Mouse (Mus musculus): Measurements from ENCODE around the gene Grn. TPM values are rescaled to one million over a fixed set of nuclear protein-coding genes. Genes with fewer than 3 reads are reported as not detected.

The Grn gene
- polyA plus RNA-seq, 1 experiment from 2014 or later = 191 TPM

- no peaks in the 10 kb centered on the region for H3K27me3 ChIP-seq (ENCODE audit: insufficient read depth, low read length)
- no peak overlapping the region for H3K9ac ChIP-seq (ENCODE audit: low read depth, low read length)
- H3K27ac ChIP-seq = no peak overlapping the region
- no peak overlapping the region for H3K4me3 ChIP-seq (replicated peaks; ENCODE audit: low read depth, low read length)
- H3K4me1 ChIP-seq (replicated peaks; ENCODE audit: insufficient read depth, low read length) = peaks cover 6% of the 10 kb centered on the region
- DNase-seq (ENCODE audit: low spot score) (no peak), ATAC-seq (replicated peaks; ENCODE audit: low FRiP score, low read depth) (no peak)
- 20% methylated on average over 10 of the region's 10 CpGs for WGBS
- no peaks in the 10 kb centered on the region for H3K9me3 ChIP-seq (replicated peaks; ENCODE audit: low read length)
- TF ChIP-seq CTCF (IDR thresholded peaks at IDR 0.05; ENCODE audit: low read depth) = no peak
- no peak overlapping the region for H3K4me2 ChIP-seq (ENCODE audit: low read length)
- no peaks in the 10 kb centered on the region for H3K36me3 ChIP-seq (ENCODE audit: insufficient read depth, low read length)
These were observed 23.0 kb downstream of the Grn start for GRCm38 (mm10) chr11:102453131-102453530.

GRCm38 (mm10) chr11:102455740-102456396 is 25.8 kb downstream of the Grn start:
- peak overlapping the region; percentile 75 for H3K27ac ChIP-seq
- no peaks in the 10 kb centered on the region for H3K9me3 ChIP-seq (replicated peaks; ENCODE audit: low read length)
- H3K4me3 ChIP-seq (replicated peaks; ENCODE audit: low read depth, low read length) = peak overlapping the region; percentile 49
- H3K4me2 ChIP-seq (ENCODE audit: low read length) = peak overlapping the region; percentile 94
- DNase-seq (ENCODE audit: low spot score) (peak; percentile 95), ATAC-seq (replicated peaks; ENCODE audit: low FRiP score, low read depth) (peak; percentile 88)
- H3K36me3 ChIP-seq (ENCODE audit: insufficient read depth, low read length) = no peaks in the 10 kb centered on the region
- H3K9ac ChIP-seq (ENCODE audit: low read depth, low read length) = peak overlapping the region; percentile 51
- no peaks in the 10 kb centered on the region for H3K27me3 ChIP-seq (ENCODE audit: insufficient read depth, low read length)
- H3K4me1 ChIP-seq (replicated peaks; ENCODE audit: insufficient read depth, low read length) = peaks cover 6% of the 10 kb centered on the region; the same call in 1 of the 2 replicates
- under 1% methylated on average over 40 of the region's 40 CpGs for WGBS
- peak; percentile 54 for TF ChIP-seq CTCF (IDR thresholded peaks at IDR 0.05; ENCODE audit: low read depth)

- DNase-seq (ENCODE audit: low spot score) (no peak), ATAC-seq (replicated peaks; ENCODE audit: low FRiP score, low read depth) (no peak)
- Histone ChIP-seq H3K27me3 (ENCODE audit: insufficient read depth, low read length) (no peaks in the 10 kb centered on the region), H3K4me2 (ENCODE audit: low read length) (no peak overlapping the region), H3K27ac (no peak overlapping the region), H3K4me1 (replicated peaks; ENCODE audit: insufficient read depth, low read length) (peaks cover 2% of the 10 kb centered on the region), H3K9me3 (replicated peaks; ENCODE audit: low read length) (no peaks in the 10 kb centered on the region), H3K36me3 (ENCODE audit: insufficient read depth, low read length) (no peaks in the 10 kb centered on the region), H3K4me3 (replicated peaks; ENCODE audit: low read depth, low read length) (no peak overlapping the region), H3K9ac (ENCODE audit: low read depth, low read length) (no peak overlapping the region)
- WGBS = 68% methylated on average over 16 of the region's 16 CpGs
- TF ChIP-seq CTCF (IDR thresholded peaks at IDR 0.05; ENCODE audit: low read depth) = no peak
These were observed 30.4 kb downstream of the Grn start for GRCm38 (mm10) chr11:102460541-102460940.

- WGBS = 61% methylated on average over 3 of the region's 3 CpGs
These were observed 31.6 kb downstream of the Grn start for GRCm38 (mm10) chr11:102461764-102462163.

GRCm38 (mm10) chr11:102464901-102465300 is 34.8 kb downstream of the Grn start:
- 88% methylated on average over 6 of the region's 6 CpGs for WGBS
- peaks cover 17% of the 10 kb centered on the region for H3K4me1 ChIP-seq (replicated peaks; ENCODE audit: insufficient read depth, low read length)
- no peak for ATAC-seq (replicated peaks; ENCODE audit: low FRiP score, low read depth)
- no peak overlapping the region for H3K9ac ChIP-seq (ENCODE audit: low read depth, low read length)
- no peak overlapping the region for H3K4me3 ChIP-seq (replicated peaks; ENCODE audit: low read depth, low read length)
- no peaks in the 10 kb centered on the region for H3K36me3 ChIP-seq (ENCODE audit: insufficient read depth, low read length)
- DNase-seq (ENCODE audit: low spot score) = no peak
- H3K4me2 ChIP-seq (ENCODE audit: low read length) = no peak overlapping the region
- TF ChIP-seq CTCF (IDR thresholded peaks at IDR 0.05; ENCODE audit: low read depth) = no peak
- no peak overlapping the region for H3K27ac ChIP-seq
- no peaks in the 10 kb centered on the region for H3K27me3 ChIP-seq (ENCODE audit: insufficient read depth, low read length)
- H3K9me3 ChIP-seq (replicated peaks; ENCODE audit: low read length) = no peaks in the 10 kb centered on the region

More at GRCm38 (mm10) chr11:102461764-102462163, 31.6 kb downstream of the Grn start:
- DNase-seq (ENCODE audit: low spot score) = no peak
- 0 out of 2 replicates have a peak, but pooled peaks have one; percentile 37 for ATAC-seq (replicated peaks; ENCODE audit: low FRiP score, low read depth)
- Histone ChIP-seq H3K4me2 (ENCODE audit: low read length) (no peak overlapping the region), H3K4me1 (replicated peaks; ENCODE audit: insufficient read depth, low read length) (peaks cover 9% of the 10 kb centered on the region), H3K9me3 (replicated peaks; ENCODE audit: low read length) (no peaks in the 10 kb centered on the region), H3K27me3 (ENCODE audit: insufficient read depth, low read length) (no peaks in the 10 kb centered on the region), H3K9ac (ENCODE audit: low read depth, low read length) (no peak overlapping the region), H3K4me3 (replicated peaks; ENCODE audit: low read depth, low read length) (no peak overlapping the region), H3K27ac (no peak overlapping the region), H3K36me3 (ENCODE audit: insufficient read depth, low read length) (no peaks in the 10 kb centered on the region)
- no peak for TF ChIP-seq CTCF (IDR thresholded peaks at IDR 0.05; ENCODE audit: low read depth)

GRCm38 (mm10) chr11:102465713-102466436 is 35.8 kb downstream of the Grn start:
- Histone ChIP-seq H3K27ac (no peak overlapping the region), H3K4me1 (replicated peaks; ENCODE audit: insufficient read depth, low read length) (peaks cover 17% of the 10 kb centered on the region), H3K9ac (ENCODE audit: low read depth, low read length) (no peak overlapping the region), H3K27me3 (ENCODE audit: insufficient read depth, low read length) (no peaks in the 10 kb centered on the region), H3K9me3 (replicated peaks; ENCODE audit: low read length) (no peaks in the 10 kb centered on the region), H3K36me3 (ENCODE audit: insufficient read depth, low read length) (no peaks in the 10 kb centered on the region), H3K4me3 (replicated peaks; ENCODE audit: low read depth, low read length) (no peak overlapping the region), H3K4me2 (ENCODE audit: low read length) (peak overlapping the region; percentile 6)
- no peak for ATAC-seq (replicated peaks; ENCODE audit: low FRiP score, low read depth)
- 13% methylated on average over 26 of the region's 26 CpGs for WGBS
- TF ChIP-seq CTCF (IDR thresholded peaks at IDR 0.05; ENCODE audit: low read depth) = no peak
- peak; percentile 45 for DNase-seq (ENCODE audit: low spot score)

All from kidney, postnatal 0 days (tissue).